Mouse (Mus musculus) kidney, embryonic 14.5 days (tissue): Measurements from ENCODE around the gene Vmn1r165. TPM values are rescaled to one million over a fixed set of nuclear protein-coding genes. Genes with fewer than 3 reads are reported as not detected.
"Not testable (repeated sequence)": the region's sequence is repeated elsewhere in the genome, so short reads cannot be mapped to it uniquely, and the experiment has no call there.

ENCODE experiments used
- ATAC-seq: fragments of 200-750 bp; cut with Nextera tagmentation; 2 replicates; pipeline ENCODE4 v1.8.0; 2017; ENCODE audit warnings: moderate number of reproducible peaks, mild to moderate bottlenecking, moderate TSS enrichment, moderate library complexity; ENCODE audit not compliant: low FRiP score, low TSS enrichment
- H3K27ac ChIP-seq: fragments of 300-500 bp; sonication (generic); 2 replicates; pipeline ENCODE4 v1.5.1; 2014; ENCODE audit warnings: low read depth, mild to moderate bottlenecking, low read length, moderate library complexity, mixed read lengths
- H3K27me3 ChIP-seq: fragments of 300-500 bp; sonication (generic); 2 replicates; pipeline ENCODE4 v1.6.1; 2014; ENCODE audit warnings: mild to moderate bottlenecking, low read length; ENCODE audit not compliant: control insufficient read depth, insufficient read depth
- H3K36me3 ChIP-seq: fragments of 300-500 bp; sonication (generic); 2 replicates; pipeline ENCODE4 v1.6.1; 2014; ENCODE audit warnings: low read length, mixed read lengths; ENCODE audit not compliant: control insufficient read depth, insufficient read depth
- H3K4me1 ChIP-seq: fragments of 300-500 bp; sonication (generic); 2 replicates; pipeline ENCODE4 v1.6.1; 2014; ENCODE audit warnings: low read length, mixed read lengths; ENCODE audit not compliant: control insufficient read depth, insufficient read depth
- H3K4me2 ChIP-seq: fragments of 300-500 bp; sonication (generic); replicated peaks from 2 replicates; pipeline ENCODE4 v1.6.1; 2014; ENCODE audit warnings: low read depth, mild to moderate bottlenecking, low read length
- H3K4me3 ChIP-seq: fragments of 300-500 bp; sonication (generic); 2 replicates; pipeline ENCODE4 v1.5.1; 2014; ENCODE audit warnings: mild to moderate bottlenecking, low read length
- H3K9ac ChIP-seq: fragments of 300-500 bp; sonication (generic); 2 replicates; pipeline ENCODE4 v1.6.1; 2014; ENCODE audit warnings: low read depth, mild to moderate bottlenecking, low read length, moderate library complexity
- H3K9me3 ChIP-seq: fragments of 300-500 bp; sonication (generic); 2 replicates; pipeline ENCODE4 v1.6.1; 2016; ENCODE audit warnings: low read length; ENCODE audit not compliant: control insufficient read depth
- whole genome bisulfite sequencing: fragments of 180-500 bp; shearing (Covaris S2); extraction: QIAGEN DNeasy Blood & Tissue Kit; methylation state at CpG from one replicate; pipeline ENCODE4 v1.1.7; 2014; 5-methylcytosine and 5-hydroxymethylcytosine counted together
- polyA plus RNA-seq: library from polyadenylated mRNA; unstranded; fragments of >200 nt; fragmentation: Nextera tagmentation; extraction: Ambion mirVana; gene quantifications from 2 replicates; pipeline ENCODE4 v1.2.1, GENCODE M21; 2014

Gene Vmn1r165
- not detected in 2 replicates for polyA plus RNA-seq

- not testable (repeated sequence) for H3K4me1 ChIP-seq, H3K4me2 ChIP-seq, H3K4me3 ChIP-seq, H3K27me3 ChIP-seq, H3K9me3 ChIP-seq, H3K9ac ChIP-seq, H3K27ac ChIP-seq, H3K36me3 ChIP-seq, ATAC-seq
- no CpG with 5 or more reads among the region's 3 CpGs for WGBS
Measured at GRCm38 (mm10) chr7:23217032-23217431, at the start of gene Vmn1r165. Gene Vmn1r165 (plus strand): TSS chr7:23217332.

GRCm38 (mm10) chr7:23251582-23251981 is 34.5 kb downstream of the Vmn1r165 start, which contains the start of gene Vmn1r166:
Gene Vmn1r166 (minus strand): TSS chr7:23251682.
- not testable (repeated sequence) for H3K9me3 ChIP-seq, H3K4me1 ChIP-seq, H3K9ac ChIP-seq, H3K4me2 ChIP-seq, ATAC-seq, H3K27ac ChIP-seq, H3K4me3 ChIP-seq, H3K27me3 ChIP-seq, H3K36me3 ChIP-seq
- no CpG with 5 or more reads among the region's 2 CpGs for WGBS

Other genes starting within 250 kb of the Vmn1r165 start
- gene Gm4214, start 232.7 kb upstream of the Vmn1r165 start, polyA plus RNA-seq = not detected in 2 replicates
- gene Gm4216, start 197.4 kb upstream of the Vmn1r165 start, polyA plus RNA-seq = not detected in 2 replicates
- gene Vmn1r163, start 161.8 kb upstream of the Vmn1r165 start, polyA plus RNA-seq = not detected in 2 replicates
- not detected in 2 replicates for gene Gm8720, start 149.9 kb upstream of the Vmn1r165 start, polyA plus RNA-seq
- gene Gm10662, start 72.9 kb upstream of the Vmn1r165 start, polyA plus RNA-seq = not detected in 2 replicates
- gene Vmn1r166, start 34.4 kb downstream of the Vmn1r165 start, polyA plus RNA-seq = not detected in 2 replicates
- gene Gm6902, start 61.6 kb downstream of the Vmn1r165 start, polyA plus RNA-seq = not detected in 2 replicates
- gene Nlrp4e, start 83.9 kb downstream of the Vmn1r165 start, polyA plus RNA-seq = not detected in 2 replicates
- not detected in 2 replicates for gene Nlrp5, start 168.6 kb downstream of the Vmn1r165 start, polyA plus RNA-seq